Mouse (Mus musculus) hindbrain, embryonic 14.5 days (tissue): ENCODE measurements around the gene Cmtm5. TPM values are rescaled to one million over a fixed set of nuclear protein-coding genes. Genes with fewer than 3 reads are reported as not detected.
A peak's percentile ranks its signal among the peaks of the same experiment; 100 is the strongest.
"Not testable (repeated sequence)": the region's sequence is repeated elsewhere in the genome, so short reads cannot be mapped to it uniquely, and the experiment has no call there.

Experiments
- ATAC-seq: fragments of 200-750 bp; cut with Nextera tagmentation; 2 replicates; pipeline ENCODE4 v1.8.0; 2017; ENCODE audit warnings: moderate number of reproducible peaks, mild to moderate bottlenecking, moderate TSS enrichment, moderate library complexity; ENCODE audit not compliant: low FRiP score
- DNase-seq: peaks from one replicate; pipeline ENCODE4 v3.0.0-alpha.2; 2015; ENCODE audit warnings: low spot score
- H3K27ac ChIP-seq: fragments of 300-500 bp; sonication (generic); 2 replicates; pipeline ENCODE4 v1.5.1; 2014; ENCODE audit warnings: mild to moderate bottlenecking, moderate library complexity
- H3K27me3 ChIP-seq: fragments of 300-500 bp; sonication (generic); 2 replicates; pipeline ENCODE4 v1.6.1; 2014; ENCODE audit warnings: mild to moderate bottlenecking, low read length, mixed read lengths; ENCODE audit not compliant: control insufficient read depth, insufficient read depth
- H3K36me3 ChIP-seq: fragments of 300-500 bp; sonication (generic); replicated peaks from 2 replicates; pipeline ENCODE4 v1.6.1; 2014; ENCODE audit not compliant: control insufficient read depth, insufficient read depth
- H3K4me1 ChIP-seq: fragments of 300-500 bp; sonication (generic); replicated peaks from 2 replicates; pipeline ENCODE4 v1.6.1; 2014; ENCODE audit warnings: antibody characterized with exemption, low read length, mixed read lengths; ENCODE audit not compliant: control insufficient read depth, insufficient read depth
- H3K4me2 ChIP-seq: fragments of 300-500 bp; sonication (generic); replicated peaks from 2 replicates; pipeline ENCODE4 v1.6.1; 2014; ENCODE audit warnings: mild to moderate bottlenecking, moderate library complexity
- H3K4me3 ChIP-seq: fragments of 300-500 bp; sonication (generic); replicated peaks from 2 replicates; pipeline ENCODE4 v1.5.1; 2014; ENCODE audit warnings: mild to moderate bottlenecking, low read length
- H3K9ac ChIP-seq: fragments of 300-500 bp; sonication (generic); 2 replicates; pipeline ENCODE4 v1.6.1; 2014
- H3K9me3 ChIP-seq: fragments of 300-500 bp; sonication (generic); 2 replicates; pipeline ENCODE4 v1.6.1; 2016; ENCODE audit warnings: low read length; ENCODE audit not compliant: control insufficient read depth
- WGBS: fragments of 180-500 bp; shearing (Covaris S2); extraction: QIAGEN DNeasy Blood & Tissue Kit; methylation state at CpG from one replicate; pipeline ENCODE4 v1.1.7; 2014; 5-methylcytosine and 5-hydroxymethylcytosine counted together
- polyA plus RNA-seq: library from polyadenylated mRNA; unstranded; fragments of >200 nt; fragmentation: Nextera tagmentation; extraction: Ambion mirVana; gene quantifications from 2 replicates; pipeline ENCODE4 v1.2.1, GENCODE M21; 2014

Cmtm5 gene
- polyA plus RNA-seq, 1 experiment from 2014 or later = 11.4 TPM

DNA sequence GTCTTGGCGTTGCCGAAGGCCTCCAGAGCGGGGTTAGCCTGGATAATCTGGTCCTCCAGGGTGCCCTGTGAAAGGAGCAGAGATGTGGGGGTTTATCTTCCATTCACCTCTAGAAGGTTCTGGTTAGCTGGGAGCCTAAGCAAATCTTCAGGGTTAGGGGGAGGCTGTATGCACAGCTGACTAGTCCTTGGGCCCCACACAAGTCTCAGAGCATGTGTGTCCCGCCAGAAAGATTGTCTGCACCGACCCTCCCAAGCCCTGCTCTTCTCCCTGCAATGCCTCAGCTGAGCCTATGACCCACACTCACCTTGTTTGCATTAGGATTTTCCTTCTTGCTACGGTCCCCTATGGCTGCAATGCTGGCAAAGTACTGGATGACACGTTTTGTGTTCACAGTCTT, 26.7 kb downstream of the Cmtm5 start:
- WGBS = 89% methylated on average over 7 of the region's 7 CpGs
- no peak for DNase-seq
- Histone ChIP-seq H3K27me3 (no peaks in the 10 kb centered on the region), H3K36me3 (no peaks in the 10 kb centered on the region), H3K9ac (no peak overlapping the region), H3K4me3 (no peak overlapping the region), H3K4me2 (no peak overlapping the region), H3K9me3 (no peaks in the 10 kb centered on the region), H3K27ac (no peak overlapping the region), H3K4me1 (no peaks in the 10 kb centered on the region)
- ATAC-seq = no peak

DNA sequence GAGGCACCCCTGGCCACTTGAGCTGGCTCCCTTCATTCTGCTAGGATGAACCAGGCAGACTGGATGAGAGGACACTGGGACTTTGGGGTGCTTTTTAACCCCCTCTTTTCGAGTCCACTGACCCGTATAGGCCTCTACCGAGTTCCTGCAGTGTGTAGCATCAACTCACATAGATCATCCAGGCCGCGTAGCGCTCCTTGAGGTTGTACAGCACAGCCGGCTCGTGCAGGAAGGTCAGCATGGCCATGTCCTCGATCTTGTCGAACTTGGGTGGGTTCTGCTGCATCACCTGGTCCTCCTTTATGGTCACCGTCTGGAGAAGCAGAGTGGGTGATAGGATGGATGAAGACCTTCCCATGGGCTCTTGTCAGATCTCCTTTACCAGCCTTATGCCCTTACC, 27.7 kb downstream of the Cmtm5 start:
- Histone ChIP-seq H3K4me3 (no peak overlapping the region), H3K4me2 (no peak overlapping the region), H3K27me3 (no peaks in the 10 kb centered on the region), H3K9me3 (no peaks in the 10 kb centered on the region), H3K27ac (no peak overlapping the region), H3K4me1 (no peaks in the 10 kb centered on the region), H3K9ac (no peak overlapping the region), H3K36me3 (no peaks in the 10 kb centered on the region)
- DNase-seq (no peak), ATAC-seq (no peak)
- 87% methylated on average over 11 of the region's 11 CpGs for WGBS

DNA sequence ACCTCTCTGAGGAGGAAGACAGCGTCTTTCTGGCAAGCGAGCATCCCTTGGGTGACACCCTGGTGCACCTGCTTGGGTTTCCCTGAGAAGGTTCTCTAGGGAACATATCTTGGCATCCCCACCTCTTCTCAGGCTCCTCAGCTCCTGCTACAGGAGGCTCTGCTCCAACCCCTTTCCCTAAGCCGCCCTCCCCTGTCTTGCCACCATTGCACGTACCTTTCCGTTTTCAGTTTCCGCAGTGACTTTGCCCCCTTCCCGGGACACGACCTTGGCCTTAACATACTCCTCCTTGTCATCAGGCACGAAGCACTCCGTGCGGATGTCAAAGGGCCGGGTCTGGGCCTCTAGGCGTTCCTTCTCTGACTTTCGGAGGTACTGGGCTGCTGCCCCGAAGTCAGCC, 29.0 kb downstream of the Cmtm5 start:
- 85% methylated on average over 15 of the region's 15 CpGs for WGBS

DNA sequence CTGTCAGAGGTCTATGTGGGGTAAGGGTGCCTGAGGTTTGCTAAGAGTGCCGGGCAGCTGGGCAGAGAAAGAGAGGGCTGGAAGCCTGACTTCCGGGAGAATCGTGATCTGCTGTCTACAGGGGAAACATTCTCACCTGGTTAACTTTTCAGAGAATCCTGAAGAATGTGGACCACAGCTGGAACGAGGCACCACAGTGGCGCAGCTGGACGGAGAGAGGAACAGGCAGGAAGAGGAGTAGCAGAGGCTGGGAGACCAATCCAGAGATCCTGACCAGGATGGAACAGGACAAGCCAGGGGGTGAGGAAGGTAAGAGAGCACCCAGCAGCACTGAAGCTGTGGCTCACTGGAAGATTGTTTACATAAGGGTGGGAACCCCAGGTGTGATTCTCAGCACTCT, 29.6 kb downstream of the Cmtm5 start:
- DNase-seq (no peak), ATAC-seq (no peak)
- no peak overlapping the region for H3K9ac ChIP-seq
- whole genome bisulfite sequencing = 83% methylated on average over 6 of the region's 6 CpGs
- no peaks in the 10 kb centered on the region for H3K4me1 ChIP-seq
- no peaks in the 10 kb centered on the region for H3K9me3 ChIP-seq
- no peak overlapping the region for H3K4me2 ChIP-seq
- H3K36me3 ChIP-seq = no peaks in the 10 kb centered on the region
- no peaks in the 10 kb centered on the region for H3K27me3 ChIP-seq
- H3K27ac ChIP-seq = no peak overlapping the region
- H3K4me3 ChIP-seq = no peak overlapping the region

More for the DNA sequence above, 29.0 kb downstream of the Cmtm5 start:
- Histone ChIP-seq H3K27me3 (no peaks in the 10 kb centered on the region), H3K9ac (no peak overlapping the region), H3K4me2 (no peak overlapping the region), H3K27ac (no peak overlapping the region), H3K9me3 (no peaks in the 10 kb centered on the region), H3K36me3 (no peaks in the 10 kb centered on the region), H3K4me3 (no peak overlapping the region), H3K4me1 (no peaks in the 10 kb centered on the region)
- DNase-seq (no peak), ATAC-seq (no peak)

DNA sequence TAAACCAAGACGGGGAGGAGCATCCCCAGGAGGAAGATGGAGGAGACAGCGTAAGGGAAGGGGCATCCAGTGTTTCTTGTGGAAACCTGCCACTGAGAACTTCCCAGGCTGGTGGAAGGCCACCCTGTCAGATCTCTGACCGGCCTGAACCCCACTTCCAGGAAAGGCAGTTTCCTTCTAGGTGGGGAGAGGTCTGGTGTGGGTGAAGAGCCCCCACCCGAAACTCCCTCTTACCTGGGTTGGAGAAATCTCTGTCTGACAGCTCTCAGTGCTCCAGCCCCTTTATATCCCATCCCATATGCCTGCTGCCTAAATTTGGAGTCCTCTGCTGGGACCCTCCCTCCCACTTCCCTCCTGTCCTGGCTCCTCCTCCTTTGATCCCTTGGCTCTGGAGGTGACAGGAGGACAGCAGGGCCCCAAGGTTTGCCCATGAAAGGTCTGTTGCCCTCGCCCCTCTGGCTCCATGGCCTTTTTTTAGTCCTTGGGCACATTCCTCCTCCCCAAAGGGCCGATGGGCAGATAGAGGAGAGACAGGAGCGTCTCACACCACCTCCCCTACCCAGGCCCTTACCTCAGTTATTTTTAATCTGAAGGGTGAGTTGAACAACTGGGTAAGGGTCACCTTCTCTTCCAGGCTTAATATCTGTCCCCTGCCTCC, 30.4 kb downstream of the Cmtm5 start, which contains the start of gene Myh6:
Gene Myh6, minus strand, starts transcription at position 608 of the 658 bp plus-strand sequence.
- WGBS = 79% methylated on average over 7 of the region's 7 CpGs
- DNase-seq = no peak
- Histone ChIP-seq H3K4me2 (no peak within 1 kb of the TSS), H3K9me3 (no peaks in the 10 kb centered on the region), H3K36me3 (no peaks in the 10 kb centered on the region), H3K27ac (no peak within 1 kb of the TSS), H3K4me1 (no peaks in the 10 kb centered on the region), H3K27me3 (no peaks in the 10 kb centered on the region), H3K9ac (no peak within 1 kb of the TSS), H3K4me3 (no peak within 1 kb of the TSS)
- no peak for ATAC-seq

DNA sequence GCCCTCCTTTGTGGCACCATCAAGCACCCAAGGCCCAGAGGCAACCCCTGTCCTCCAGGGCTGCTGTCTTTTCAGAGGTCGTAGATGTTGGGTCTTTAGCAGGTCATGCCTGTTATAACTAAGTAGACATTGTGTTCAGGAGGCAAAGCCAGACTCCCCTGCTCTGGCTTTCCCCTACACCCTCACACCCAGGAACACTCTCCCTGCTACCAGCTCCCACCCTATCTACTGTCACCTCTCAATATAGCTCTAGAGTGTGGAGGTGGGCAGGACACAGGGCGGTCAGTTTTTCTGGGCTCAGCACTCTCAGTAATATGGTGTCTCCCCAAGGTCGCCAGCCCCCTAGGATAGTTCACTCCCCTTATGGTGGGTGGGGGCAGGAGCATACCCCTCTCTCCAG, 31.8 kb downstream of the Cmtm5 start:
- WGBS = 91% methylated on average over 3 of the region's 3 CpGs
- ATAC-seq (no peak), DNase-seq (no peak)
- no peaks in the 10 kb centered on the region for H3K27me3 ChIP-seq
- H3K9ac ChIP-seq = no peak overlapping the region
- H3K27ac ChIP-seq = no peak overlapping the region
- no peak overlapping the region for H3K4me3 ChIP-seq
- H3K4me1 ChIP-seq = no peaks in the 10 kb centered on the region
- H3K9me3 ChIP-seq = no peaks in the 10 kb centered on the region
- no peak overlapping the region for H3K4me2 ChIP-seq
- H3K36me3 ChIP-seq = no peaks in the 10 kb centered on the region

DNA sequence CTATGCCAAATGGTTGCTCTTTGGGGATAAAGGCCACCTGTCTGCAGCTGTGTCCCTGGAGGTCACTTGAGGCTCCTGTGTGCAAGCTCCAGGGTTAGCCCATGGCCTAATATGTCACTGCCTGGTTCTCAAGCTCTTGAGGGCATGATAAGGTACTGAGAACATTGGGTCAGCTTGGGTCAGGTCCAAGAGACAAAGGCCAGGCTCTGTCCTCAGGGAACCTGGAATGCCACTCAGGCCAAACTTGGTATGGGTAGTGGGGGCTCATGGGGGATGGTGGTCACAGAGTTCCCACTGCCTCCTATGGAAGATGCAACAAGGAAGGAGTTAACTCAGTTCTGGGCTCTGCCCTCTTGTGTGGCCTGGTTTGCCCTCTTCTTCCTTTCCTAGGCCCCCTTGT, 32.3 kb downstream of the Cmtm5 start:
- H3K4me2 ChIP-seq = no peak overlapping the region
- H3K4me1 ChIP-seq = peaks cover under 1% of the 10 kb centered on the region; the same call in 1 of the 2 replicates
- no peak for ATAC-seq
- no peak overlapping the region for H3K9ac ChIP-seq
- no peak overlapping the region for H3K27ac ChIP-seq
- H3K27me3 ChIP-seq = no peaks in the 10 kb centered on the region
- H3K4me3 ChIP-seq = no peak overlapping the region
- no peak for DNase-seq
- no peaks in the 10 kb centered on the region for H3K36me3 ChIP-seq
- no peaks in the 10 kb centered on the region for H3K9me3 ChIP-seq

DNA sequence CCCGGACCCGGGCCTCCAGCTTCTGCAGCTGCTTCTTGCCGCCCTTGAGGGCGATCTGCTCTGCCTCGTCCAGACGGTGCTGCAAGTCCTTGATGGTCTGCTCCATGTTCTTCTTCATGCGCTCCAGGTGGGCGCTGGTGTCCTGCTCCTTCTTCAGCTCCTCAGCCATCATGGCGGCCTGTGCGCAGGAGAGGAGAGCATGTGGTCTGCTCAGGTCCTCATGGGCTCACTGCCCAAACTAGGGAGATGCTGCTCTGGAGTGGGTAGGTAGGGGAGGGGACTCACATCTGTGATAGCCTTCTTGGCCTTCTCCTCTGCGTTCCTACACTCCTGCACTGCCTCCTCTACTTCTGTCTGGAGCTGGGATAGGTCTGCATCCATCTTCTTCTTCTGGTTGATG, 36.7 kb downstream of the Cmtm5 start:
- Histone ChIP-seq H3K4me1 (peaks cover 15% of the 10 kb centered on the region), H3K27ac (peak overlapping the region; percentile 91)
- H3K9ac ChIP-seq, ATAC-seq, H3K9me3 ChIP-seq, H3K36me3 ChIP-seq, DNase-seq, H3K4me2 ChIP-seq, H3K27me3 ChIP-seq, H3K4me3 ChIP-seq: not testable (repeated sequence)
- WGBS = 98% methylated on average over 8 of the region's 11 CpGs

DNA sequence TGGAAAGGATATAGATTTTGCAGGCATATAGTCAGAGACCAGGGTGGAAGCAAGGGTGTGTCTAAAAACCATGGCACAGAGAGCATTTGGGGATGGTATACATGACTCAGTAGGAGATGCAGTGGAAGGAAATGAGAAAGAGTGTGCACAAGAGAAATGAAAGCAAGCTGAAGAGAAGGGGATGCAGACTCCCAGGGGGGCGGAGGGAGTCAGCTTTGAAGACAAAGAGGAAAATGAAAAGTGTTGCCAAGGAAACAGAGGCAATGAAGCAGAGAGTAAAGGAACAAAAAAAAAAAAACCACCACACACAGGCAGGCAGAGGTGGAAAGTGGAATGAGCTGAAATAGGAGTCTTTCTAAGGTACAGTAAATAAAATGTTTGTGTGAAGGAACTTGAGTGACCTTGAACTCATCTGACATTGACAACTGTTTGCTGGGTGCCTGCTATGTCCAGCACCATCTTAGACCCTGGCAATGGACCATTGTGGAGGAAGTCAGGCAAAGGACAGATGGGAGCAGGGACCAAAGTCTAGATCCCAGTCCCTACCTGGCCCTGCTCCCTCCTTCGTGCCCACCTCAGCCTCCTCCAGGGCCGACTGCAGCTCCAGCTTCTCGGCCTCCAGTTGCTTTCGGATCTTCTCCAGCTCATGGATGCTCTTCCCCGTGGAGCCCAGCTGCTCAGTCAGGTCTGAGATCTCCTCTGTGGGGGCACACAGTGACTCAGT, 38.2 kb downstream of the Cmtm5 start:
- Histone ChIP-seq H3K4me3 (no peak overlapping the region), H3K27ac (peak overlapping the region; percentile 91), H3K4me1 (peaks cover 15% of the 10 kb centered on the region), H3K4me2 (no peak overlapping the region), H3K27me3 (no peaks in the 10 kb centered on the region), H3K9me3 (no peaks in the 10 kb centered on the region), H3K9ac (0 out of 2 replicates have a peak overlapping the region, but pooled peaks have one; percentile 20), H3K36me3 (no peaks in the 10 kb centered on the region)
- ATAC-seq (peak; percentile 62), DNase-seq (peak; percentile 76)
- WGBS = 73% methylated on average over 6 of the region's 6 CpGs
